ENCODE assay signal across 15 mouse cellular contexts in the genomic region with DNA sequence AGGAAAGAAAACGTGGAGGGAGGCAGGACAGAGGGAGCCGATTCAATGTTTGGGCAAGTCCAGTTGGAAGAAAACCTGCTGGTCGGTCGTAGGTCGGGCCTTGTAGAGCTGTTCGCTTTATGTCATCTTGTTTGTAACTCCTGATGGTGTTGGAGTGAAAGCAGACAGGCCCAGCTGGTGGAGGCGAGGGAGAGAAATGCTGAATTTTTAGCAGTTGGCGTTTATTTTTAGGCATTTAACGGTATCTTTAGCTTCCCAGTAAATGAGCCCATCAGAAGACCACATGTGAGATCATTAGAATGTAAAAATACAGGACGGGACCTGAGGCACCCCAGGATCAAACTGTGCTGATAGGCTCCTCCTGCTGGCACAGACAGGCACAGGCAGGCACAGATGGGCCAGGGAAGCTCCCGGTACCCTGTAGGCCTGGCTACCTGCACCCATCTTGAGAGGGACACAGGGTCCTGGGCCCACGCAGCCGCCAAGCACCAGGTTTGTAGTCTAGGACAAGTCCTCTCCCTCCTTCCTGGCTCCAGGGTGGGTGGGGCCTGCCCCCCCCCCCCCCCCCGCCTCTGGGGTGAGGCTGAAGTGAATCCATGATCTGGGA. TPM values are rescaled to one million over a fixed set of nuclear protein-coding genes. Genes with fewer than 3 reads are reported as not detected.
DNase-seq lines count a peak whose midpoint lies in the region; ATAC-seq and TF ChIP-seq lines count a peak whose summit lies in the region.
"Had no signal": no experiment of that assay in that cellular context is flagged by ENCODE, and none has a peak within 500 bp of the region (broad histone marks: within the 10 kb centered on the region; RNA-seq: fewer than 3 reads in every experiment).

No protein-coding gene starts in this region.

- H3K36me3 ChIP-seq in forebrain, embryonic 13.5 days (ENCODE audit: poor library complexity, severe bottlenecking), result no peaks in the 10 kb centered on the region
- H3K36me3 ChIP-seq in forebrain, embryonic 10.5 days (replicated peaks), result no peaks in the 10 kb centered on the region
- H3K36me3 ChIP-seq in neural tube, embryonic 15.5 days, result no peaks in the 10 kb centered on the region
- H3K36me3 ChIP-seq in stomach, postnatal 0 days (ENCODE audit: control insufficient read depth, insufficient read depth, low read length), result no peaks in the 10 kb centered on the region
- H3K36me3 ChIP-seq: heart, embryonic 13.5 days; limb, embryonic 12.5 days had no signal

- no peaks in the 10 kb centered on the region for H3K27me3 ChIP-seq in forebrain, embryonic 13.5 days
- no peaks in the 10 kb centered on the region for H3K27me3 ChIP-seq in forebrain, embryonic 10.5 days (ENCODE audit: poor library complexity, severe bottlenecking)
- H3K27me3 ChIP-seq in neural tube, embryonic 15.5 days (replicated peaks), result no peaks in the 10 kb centered on the region
- no peaks in the 10 kb centered on the region for H3K27me3 ChIP-seq in stomach, postnatal 0 days (ENCODE audit: control insufficient read depth, insufficient read depth, low read length)

- ATAC-seq in forebrain, embryonic 13.5 days, result peak; percentile 58; the same call in 1 of the 2 replicates
- ATAC-seq in neural tube, embryonic 15.5 days (ENCODE audit: low FRiP score), result peak; percentile 35; the same call in 1 of the 2 replicates
- ATAC-seq in stomach, postnatal 0 days (ENCODE audit: low FRiP score, low TSS enrichment), result no peak

- H3K4me1 ChIP-seq in forebrain, embryonic 13.5 days, result no peaks in the 10 kb centered on the region
- no peaks in the 10 kb centered on the region for H3K4me1 ChIP-seq in forebrain, embryonic 10.5 days
- no peaks in the 10 kb centered on the region for H3K4me1 ChIP-seq in neural tube, embryonic 15.5 days
- H3K4me1 ChIP-seq in stomach, postnatal 0 days (replicated peaks; ENCODE audit: control insufficient read depth, insufficient read depth), result no peaks in the 10 kb centered on the region
- H3K4me1 ChIP-seq: heart, embryonic 13.5 days; limb, embryonic 12.5 days had no signal

- H3K4me2 ChIP-seq in forebrain, embryonic 13.5 days, result no peak overlapping the region
- no peak overlapping the region for H3K4me2 ChIP-seq in neural tube, embryonic 15.5 days
- no peak overlapping the region for H3K4me2 ChIP-seq in stomach, postnatal 0 days (replicated peaks; ENCODE audit: low read depth)
- H3K4me2 ChIP-seq: heart, embryonic 13.5 days; limb, embryonic 12.5 days had no signal

- no peak overlapping the region for H3K9ac ChIP-seq in forebrain, embryonic 13.5 days
- no peak overlapping the region for H3K9ac ChIP-seq in neural tube, embryonic 15.5 days (replicated peaks)
- no peak overlapping the region for H3K9ac ChIP-seq in stomach, postnatal 0 days (ENCODE audit: low read length)
- H3K9ac ChIP-seq: heart, embryonic 13.5 days; limb, embryonic 12.5 days had no signal

- DNase-seq in forebrain, embryonic 10.5 days (ENCODE audit: extremely low spot score, low spot score), result no peak
- peak; percentile 15 to 52 for DNase-seq in layer of hippocampus, adult 2 months (ENCODE audit: low spot score in 2 of 2)
- DNase-seq in layer of hippocampus, adult 9-10 months (ENCODE audit: low spot score), result no peak
- no peak for DNase-seq in neural tube, embryonic 10.5 days (ENCODE audit: extremely low spot score, low spot score)
- DNase-seq in stomach, postnatal 0 days (ENCODE audit: low spot score), result no peak
- DNase-seq in heart, adult 9 months (ENCODE audit: low spot score in 2 of 2), result no peak
- DNase-seq: cerebellum, adult 9-10 months; gastrocnemius, postnatal 14 days; kidney, adult 9 months; lung, adult 2 months; spleen, adult 18-20 months had no signal

- H3K27ac ChIP-seq in forebrain, embryonic 13.5 days, result no peak overlapping the region
- no peak overlapping the region for H3K27ac ChIP-seq in forebrain, embryonic 10.5 days
- peak overlapping the region; percentile 28; the same call in 1 of the 2 replicates for H3K27ac ChIP-seq in layer of hippocampus, adult 2 months
- H3K27ac ChIP-seq in neural tube, embryonic 15.5 days (replicated peaks), result no peak overlapping the region
- no peak overlapping the region for H3K27ac ChIP-seq in stomach, postnatal 0 days (replicated peaks)
- H3K27ac ChIP-seq: heart, embryonic 13.5 days; limb, embryonic 12.5 days had no signal

- H3K9me3 ChIP-seq in forebrain, embryonic 13.5 days (replicated peaks), result no peaks in the 10 kb centered on the region
- peaks cover 7% of the 10 kb centered on the region; the same call in 1 of the 2 replicates for H3K9me3 ChIP-seq in forebrain, embryonic 10.5 days
- H3K9me3 ChIP-seq in neural tube, embryonic 15.5 days (replicated peaks), result no peaks in the 10 kb centered on the region
- no peaks in the 10 kb centered on the region for H3K9me3 ChIP-seq in stomach, postnatal 0 days (ENCODE audit: control insufficient read depth, low read length)
- H3K9me3 ChIP-seq: heart, embryonic 13.5 days had no signal

- H3K4me3 ChIP-seq in forebrain, embryonic 13.5 days, result no peak overlapping the region
- no peak overlapping the region for H3K4me3 ChIP-seq in forebrain, embryonic 10.5 days
- no peak overlapping the region for H3K4me3 ChIP-seq in layer of hippocampus, adult 2 months
- H3K4me3 ChIP-seq in neural tube, embryonic 15.5 days (replicated peaks), result no peak overlapping the region
- H3K4me3 ChIP-seq in stomach, postnatal 0 days (ENCODE audit: low read depth, low read length), result no peak overlapping the region
- H3K4me3 ChIP-seq: heart, embryonic 13.5 days; limb, embryonic 12.5 days had no signal

- peak; percentile 46 for TF ChIP-seq CTCF in layer of hippocampus, adult 2 months (conservative IDR thresholded peaks at IDR 0.05)
- 0 out of 2 replicates have a peak, but pooled peaks have one; percentile 14 for TF ChIP-seq CTCF in stomach, postnatal 0 days (IDR thresholded peaks at IDR 0.05; ENCODE audit: low read depth)

- 63% methylated on average over 14 of the region's 14 CpGs for WGBS in forebrain, embryonic 13.5 days
- 66% methylated on average over 14 of the region's 14 CpGs for WGBS in forebrain, embryonic 10.5 days
- 67% methylated on average over 14 of the region's 14 CpGs for WGBS in neural tube, embryonic 15.5 days
- 51% methylated on average over 13 of the region's 14 CpGs for WGBS in stomach, postnatal 0 days

- no peak for TF ChIP-seq EP300 in stomach, postnatal 0 days (optimal IDR thresholded peaks at IDR 0.05)

RNA-seq across cellular contexts. Expression of gene 1600014C10Rik, which starts 31.2 kb away (rescaled TPM):
- polyA plus RNA-seq in forebrain, embryonic 13.5 days (2015; fragmentation: Nextera tagmentation; extraction: Ambion mirVana), result 12.5 and 14.0 TPM in 2 replicates
- 14.3 and 14.5 TPM in 2 replicates for polyA plus RNA-seq in forebrain, embryonic 10.5 days (2016; fragmentation: Nextera tagmentation; extraction: Ambion mirVana)
- 10 to 100 TPM; 24.0 to 29.5 TPM for total RNA-seq in layer of hippocampus, adult 2 months (2021)
- polyA plus RNA-seq in neural tube, embryonic 15.5 days (2015; fragmentation: Nextera tagmentation; extraction: Ambion mirVana), result 32.0 and 36.2 TPM in 2 replicates
- 9.6 and 10.3 TPM in 2 replicates for polyA plus RNA-seq in stomach, postnatal 0 days (2015; fragmentation: Nextera tagmentation; extraction: Ambion mirVana)

RNA-seq across cellular contexts. Expression of gene Ccne1, which starts 44.5 kb away (rescaled TPM):
- 25.9 and 31.9 TPM in 2 replicates for polyA plus RNA-seq in forebrain, embryonic 13.5 days (2015; fragmentation: Nextera tagmentation; extraction: Ambion mirVana)
- polyA plus RNA-seq in forebrain, embryonic 10.5 days (2016; fragmentation: Nextera tagmentation; extraction: Ambion mirVana), result 116 and 117 TPM in 2 replicates
- total RNA-seq in layer of hippocampus, adult 2 months (2021), result 10 to 100 TPM; 13.5 to 13.7 TPM
- 19.9 and 25.5 TPM in 2 replicates for polyA plus RNA-seq in neural tube, embryonic 15.5 days (2015; fragmentation: Nextera tagmentation; extraction: Ambion mirVana)
- polyA plus RNA-seq in stomach, postnatal 0 days (2015; fragmentation: Nextera tagmentation; extraction: Ambion mirVana), result 14.2 and 15.3 TPM in 2 replicates

Comparison
In these comparisons a context has a peak if more than half of its experiments do, and no peak if none do; other contexts are left out.
1. DNase-seq: peak in layer of hippocampus, adult 2 months (2 of 2); none in forebrain, embryonic 10.5 days (single experiment), layer of hippocampus, adult 9-10 months (single experiment), neural tube, embryonic 10.5 days (single experiment), stomach, postnatal 0 days (single experiment) and heart, adult 9 months (0 of 2).